Mouse (Mus musculus) c-Kit-negative CD71-positive TER-119-positive erythroid progenitor cells, embryonic 14.5 days (primary cell): ENCODE results near the gene Lrrc63.

Experiments used
- DNase-seq: peaks from one replicate; pipeline ENCODE4 v3.0.0-alpha.2; 2013; ENCODE audit warnings: low read depth, low spot score

Gene Lrrc63

GRCm38 (mm10) chr14:75138503-75138902 is 7.8 kb upstream of the Lrrc63 start:
- DNase-seq, result peak; percentile 74

GRCm38 (mm10) chr14:75136119-75136966 is 5.7 kb upstream of the Lrrc63 start:
- DNase-seq, result no peak

GRCm38 (mm10) chr14:75131324-75131935 is 749 bp upstream of the Lrrc63 start:
- no peak for DNase-seq

- no peak for DNase-seq
Observed at GRCm38 (mm10) chr14:75121658-75122057, 9.0 kb downstream of the Lrrc63 start.

- DNase-seq, result no peak
Observed at GRCm38 (mm10) chr14:75102956-75103355, 27.7 kb downstream of the Lrrc63 start.

- DNase-seq, result no peak
Observed at GRCm38 (mm10) chr14:75077946-75078345, 52.7 kb downstream of the Lrrc63 start.

- no peak for DNase-seq
Observed at GRCm38 (mm10) chr14:75075299-75076180, 55.1 kb downstream of the Lrrc63 start.

GRCm38 (mm10) chr14:75071091-75071490 is 59.6 kb downstream of the Lrrc63 start:
- DNase-seq, result no peak

GRCm38 (mm10) chr14:75069356-75069979 is 61.2 kb downstream of the Lrrc63 start:
- DNase-seq, result no peak

- no peak for DNase-seq
Observed at GRCm38 (mm10) chr14:75068430-75069112, 62.1 kb downstream of the Lrrc63 start.

GRCm38 (mm10) chr14:75065211-75065610 is 65.5 kb downstream of the Lrrc63 start:
- no peak for DNase-seq

- peak; percentile 5 for DNase-seq
Observed at GRCm38 (mm10) chr14:75064520-75064919, 66.2 kb downstream of the Lrrc63 start.

GRCm38 (mm10) chr14:75063936-75064335 is 66.7 kb downstream of the Lrrc63 start:
- no peak for DNase-seq

- peak; percentile 1 for DNase-seq
Observed at GRCm38 (mm10) chr14:75060562-75060961, 70.1 kb downstream of the Lrrc63 start.

- no peak for DNase-seq
Observed at GRCm38 (mm10) chr14:75056861-75057431, 73.7 kb downstream of the Lrrc63 start.

- DNase-seq, result no peak
Observed at GRCm38 (mm10) chr14:75054455-75055343, 76.0 kb downstream of the Lrrc63 start.

GRCm38 (mm10) chr14:75052451-75052850 is 78.2 kb downstream of the Lrrc63 start:
- DNase-seq, result no peak

- no peak for DNase-seq
Observed at GRCm38 (mm10) chr14:75045184-75045583, 85.5 kb downstream of the Lrrc63 start.

- DNase-seq, result no peak
Observed at GRCm38 (mm10) chr14:75035431-75035830, 95.2 kb downstream of the Lrrc63 start.
